In genomic region chr6:52416491-52416890, GRCm38 (mm10) we compare ENCODE assay signal across 19 mouse cellular contexts.
DNase-seq lines count a peak whose midpoint lies in the region; ATAC-seq lines count a peak whose summit lies in the region.
"Had no signal": no experiment of that assay in that cellular context is flagged by ENCODE, and none has a peak within 500 bp of the region (broad histone marks: within the 10 kb centered on the region; RNA-seq: fewer than 3 reads in every experiment).

No protein-coding gene starts in this region.

- no peak overlapping the region for H3K4me2 ChIP-seq in heart, embryonic 12.5 days
- no peak overlapping the region for H3K4me2 ChIP-seq in midbrain, embryonic 11.5 days
- H3K4me2 ChIP-seq in midbrain, embryonic 13.5 days (replicated peaks) = no peak overlapping the region
- H3K4me2 ChIP-seq: embryonic facial prominence, embryonic 13.5 days; limb, embryonic 15.5 days; liver, embryonic 15.5 days had no signal

- 37% methylated on average over 3 of the region's 3 CpGs for WGBS in heart, embryonic 12.5 days
- 93% methylated on average over 3 of the region's 3 CpGs for WGBS in midbrain, embryonic 11.5 days
- WGBS in midbrain, embryonic 13.5 days = 81% methylated on average over 3 of the region's 3 CpGs

- 0 out of 2 replicates have a peak, but pooled peaks have one; percentile 29 for ATAC-seq in heart, embryonic 12.5 days (ENCODE audit: insufficient number of reproducible peaks, low FRiP score)
- ATAC-seq in midbrain, embryonic 11.5 days (ENCODE audit: low FRiP score) = no peak
- no peak for ATAC-seq in midbrain, embryonic 13.5 days
- no peak for ATAC-seq in erythroblast, adult 5-6 weeks (replicated peaks; ENCODE audit: low FRiP score, poor library complexity, severe bottlenecking)

- peaks cover 4% of the 10 kb centered on the region; the same call in 1 of the 2 replicates for H3K9me3 ChIP-seq in heart, embryonic 12.5 days (replicated peaks)
- no peaks in the 10 kb centered on the region for H3K9me3 ChIP-seq in midbrain, embryonic 11.5 days (ENCODE audit: control insufficient read depth, low read length)
- H3K9me3 ChIP-seq in midbrain, embryonic 13.5 days = no peaks in the 10 kb centered on the region
- H3K9me3 ChIP-seq: embryonic facial prominence, embryonic 13.5 days; G1E; limb, embryonic 15.5 days; liver, embryonic 15.5 days had no signal

- H3K27me3 ChIP-seq in heart, embryonic 12.5 days (replicated peaks) = no peaks in the 10 kb centered on the region
- H3K27me3 ChIP-seq in midbrain, embryonic 11.5 days (ENCODE audit: control insufficient read depth, insufficient read depth, low read length) = no peaks in the 10 kb centered on the region
- no peaks in the 10 kb centered on the region for H3K27me3 ChIP-seq in midbrain, embryonic 13.5 days
- H3K27me3 ChIP-seq: embryonic facial prominence, embryonic 13.5 days; limb, embryonic 15.5 days; liver, embryonic 15.5 days had no signal

- H3K9ac ChIP-seq in heart, embryonic 12.5 days = no peak overlapping the region
- no peak overlapping the region for H3K9ac ChIP-seq in midbrain, embryonic 11.5 days (ENCODE audit: low read length)
- no peak overlapping the region for H3K9ac ChIP-seq in midbrain, embryonic 13.5 days (replicated peaks)
- H3K9ac ChIP-seq: embryonic facial prominence, embryonic 13.5 days; limb, embryonic 15.5 days; liver, embryonic 15.5 days had no signal

- DNase-seq in adrenal gland, postnatal 36 days = peak; percentile 11 to 34
- DNase-seq in adrenal gland, adult 18-20 months (ENCODE audit: low spot score in 2 of 2) = no peak
- no peak for DNase-seq in heart, postnatal 14 days
- DNase-seq in midbrain, embryonic 11.5 days (ENCODE audit: low spot score, missing footprints) = peak; percentile 64
- DNase-seq in lung, postnatal 14 days = peak; percentile 41
- DNase-seq: cerebellum, adult 9-10 months; kidney, adult 2 months; kidney, postnatal 10 days; midbrain, embryonic 14.5 days; right cerebral cortex, postnatal 4 days; thymus, postnatal 14 days had no signal

- no peak overlapping the region for H3K27ac ChIP-seq in heart, embryonic 12.5 days (ENCODE audit: poor library complexity, severe bottlenecking)
- no peak overlapping the region for H3K27ac ChIP-seq in midbrain, embryonic 11.5 days (ENCODE audit: low read depth, low read length)
- H3K27ac ChIP-seq in midbrain, embryonic 13.5 days = no peak overlapping the region
- H3K27ac ChIP-seq: embryonic facial prominence, embryonic 13.5 days; limb, embryonic 15.5 days; liver, embryonic 15.5 days; stomach, postnatal 0 days had no signal

- intact Hi-C loops in heart, postnatal 14 days (cut with DNase I) = no loop called here

- H3K36me3 ChIP-seq in heart, embryonic 12.5 days = no peaks in the 10 kb centered on the region
- H3K36me3 ChIP-seq in midbrain, embryonic 11.5 days (ENCODE audit: control insufficient read depth, insufficient read depth, low read length) = no peaks in the 10 kb centered on the region
- H3K36me3 ChIP-seq in midbrain, embryonic 13.5 days = no peaks in the 10 kb centered on the region
- H3K36me3 ChIP-seq: embryonic facial prominence, embryonic 13.5 days; G1E; limb, embryonic 15.5 days; liver, embryonic 15.5 days had no signal

- peaks cover 11% of the 10 kb centered on the region for H3K4me1 ChIP-seq in heart, embryonic 12.5 days (replicated peaks)
- no peaks in the 10 kb centered on the region for H3K4me1 ChIP-seq in midbrain, embryonic 11.5 days (ENCODE audit: control insufficient read depth, insufficient read depth, low read length)
- peaks cover 11% of the 10 kb centered on the region; the same call in 1 of the 2 replicates for H3K4me1 ChIP-seq in midbrain, embryonic 13.5 days (replicated peaks)
- H3K4me1 ChIP-seq: liver, embryonic 15.5 days had no signal

- no peak overlapping the region for H3K4me3 ChIP-seq in heart, embryonic 12.5 days
- no peak overlapping the region for H3K4me3 ChIP-seq in midbrain, embryonic 11.5 days (ENCODE audit: low read depth, low read length)
- H3K4me3 ChIP-seq in midbrain, embryonic 13.5 days (replicated peaks) = no peak overlapping the region
- H3K4me3 ChIP-seq: embryonic facial prominence, embryonic 13.5 days; limb, embryonic 15.5 days; liver, embryonic 15.5 days had no signal

Comparison
In these comparisons a context has a peak if more than half of its experiments do, and no peak if none do; other contexts are left out.
1. DNase-seq: peak in adrenal gland, postnatal 36 days (2 of 2), midbrain, embryonic 11.5 days (single experiment) and lung, postnatal 14 days (single experiment); none in adrenal gland, adult 18-20 months (0 of 2) and heart, postnatal 14 days (0 of 2).